Mouse (Mus musculus) kidney, adult 2 months (tissue): Measurements from ENCODE around the gene Cog1. TPM values are rescaled to one million over a fixed set of nuclear protein-coding genes. Genes with fewer than 3 reads are reported as not detected.

Experiments
- DNase-seq: peaks from one replicate; pipeline ENCODE4 v3.0.0; 2021
- H3K27ac ChIP-seq: fragments of 200-500 bp; 2 replicates; pipeline ENCODE4 v1.5.1; 2012; ENCODE audit warnings: low read depth, low read length, control low read depth, inconsistent platforms; ENCODE audit not compliant: insufficient read depth
- H3K27me3 ChIP-seq: fragments of 200-500 bp; replicated peaks from 2 replicates; pipeline ENCODE4 v1.6.1; 2012; ENCODE audit warnings: mild to moderate bottlenecking, moderate library complexity, low read length, inconsistent platforms; ENCODE audit not compliant: control insufficient read depth, insufficient read depth
- H3K36me3 ChIP-seq: fragments of 200-500 bp; 2 replicates; pipeline ENCODE4 v1.6.1; 2012; ENCODE audit warnings: mild to moderate bottlenecking, moderate library complexity, low read length, inconsistent platforms; ENCODE audit not compliant: control insufficient read depth, insufficient read depth
- H3K4me1 ChIP-seq: fragments of 200-500 bp; 2 replicates; pipeline ENCODE4 v1.6.1; 2011; ENCODE audit warnings: low read length; ENCODE audit not compliant: control insufficient read depth, insufficient read depth
- H3K4me3 ChIP-seq: fragments of 200-500 bp; 2 replicates; pipeline ENCODE4 v1.5.1; 2011; ENCODE audit warnings: mild to moderate bottlenecking, low read depth, low read length, control low read depth; ENCODE audit not compliant: insufficient read depth
- CTCF ChIP-seq: fragments of 200-500 bp; conservative IDR thresholded peaks from 2 replicates; pipeline ENCODE4 v1.5.1; 2011; ENCODE audit warnings: low read depth, mild to moderate bottlenecking, control low read depth, low read length, moderate library complexity, mixed read lengths; ENCODE audit not compliant: insufficient read depth, insufficient read length
- POLR2A ChIP-seq: fragments of 200-500 bp; IDR thresholded peaks from one replicate; pipeline ENCODE4 v1.6.1; 2011; ENCODE audit warnings: low read depth, low read length, control low read depth
- WGBS: fragments of 180-500 bp; shearing (Covaris S2); methylation state at CpG from one replicate; pipeline ENCODE4 v1.1.7; 2018; 5-methylcytosine and 5-hydroxymethylcytosine counted together
- polyA plus RNA-seq: library from polyadenylated mRNA; depleted of rRNA; stranded (reverse); fragments of >200 nt; gene quantifications from 2 replicates; pipeline ENCODE4 v1.2.3, GENCODE M21; 2012

Cog1 gene
- polyA plus RNA-seq, 1 experiment: 32.8 TPM

DNA sequence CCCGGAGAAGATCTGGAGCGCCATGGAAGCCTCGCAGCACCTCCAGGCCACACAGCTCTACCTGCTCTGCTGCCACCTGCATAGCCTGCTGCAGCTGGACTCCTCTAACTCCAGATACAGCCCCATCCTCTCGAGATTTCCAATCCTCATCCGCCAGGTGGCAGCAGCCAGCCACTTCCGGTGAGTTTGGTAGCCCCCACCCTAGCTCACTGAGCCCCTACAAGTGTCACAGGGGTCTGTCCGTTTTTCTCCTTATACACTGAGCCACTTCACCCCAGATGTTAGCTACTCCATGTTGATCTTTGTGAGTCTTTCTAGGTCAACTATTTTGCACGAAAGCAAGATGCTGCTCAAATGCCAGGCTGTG lies 2.9 kb downstream of the Cog1 start:
- DNase-seq: no peak
- WGBS: 40% methylated on average over 8 of the region's 8 CpGs
- Histone ChIP-seq H3K36me3 (no peaks in the 10 kb centered on the region; the same call in 1 of the 2 replicates), H3K4me3 (no peak overlapping the region), H3K27ac (no peak overlapping the region), H3K4me1 (peaks cover 15% of the 10 kb centered on the region), H3K27me3 (no peaks in the 10 kb centered on the region)
- TF ChIP-seq CTCF (peak; percentile 51; the same call in 1 of the 2 replicates), POLR2A (no peak)

DNA sequence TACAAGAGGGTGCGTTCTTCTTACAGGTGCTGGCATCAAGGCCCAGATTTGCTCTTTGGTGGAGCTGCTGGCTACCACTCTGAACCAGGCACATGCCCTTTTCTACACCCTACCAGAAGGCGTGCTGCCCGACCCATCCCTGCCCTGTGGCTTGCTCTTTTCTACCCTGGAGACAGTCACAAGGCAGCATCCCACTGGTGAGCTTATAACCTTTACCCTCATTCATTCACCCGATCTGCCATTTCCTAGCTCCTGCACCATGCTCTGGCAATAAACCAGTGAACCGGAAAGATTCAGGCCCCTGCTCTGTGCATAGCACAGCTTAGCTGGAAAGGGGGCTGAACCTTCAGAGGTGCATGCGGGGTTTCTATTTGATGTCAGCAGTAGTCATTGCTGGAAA lies 3.5 kb downstream of the Cog1 start:
- peak; percentile 84 for DNase-seq

DNA sequence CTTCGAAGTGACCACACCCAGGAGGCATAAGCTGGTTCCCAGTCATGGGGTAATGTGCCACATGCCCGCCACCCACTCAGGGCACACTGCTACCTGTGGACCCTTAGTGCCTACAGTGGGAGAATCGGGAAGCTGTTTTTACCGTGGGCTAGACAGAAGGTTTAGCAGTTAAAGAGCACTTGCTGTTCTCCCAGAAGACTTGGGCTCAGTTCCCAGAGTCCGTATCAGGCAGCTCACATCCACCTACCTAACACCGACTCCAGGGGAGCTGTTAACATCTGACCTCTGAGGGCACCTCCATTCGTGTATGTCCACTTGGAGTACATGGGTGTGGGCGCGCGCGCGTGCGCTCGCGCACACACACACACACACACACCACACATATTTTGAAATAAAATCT lies 5.1 kb downstream of the Cog1 start:
- no peak for DNase-seq
- 86% methylated on average over 15 of the region's 15 CpGs for WGBS
- TF ChIP-seq CTCF (no peak), POLR2A (no peak)
- Histone ChIP-seq H3K36me3 (no peaks in the 10 kb centered on the region; the same call in 1 of the 2 replicates), H3K4me1 (peaks cover 14% of the 10 kb centered on the region), H3K27me3 (no peaks in the 10 kb centered on the region), H3K4me3 (no peak overlapping the region), H3K27ac (no peak overlapping the region)

More for the DNA sequence above, 3.5 kb downstream of the Cog1 start:
- Histone ChIP-seq H3K27me3 (no peaks in the 10 kb centered on the region), H3K4me3 (no peak overlapping the region), H3K36me3 (no peaks in the 10 kb centered on the region; the same call in 1 of the 2 replicates), H3K27ac (no peak overlapping the region), H3K4me1 (peaks cover 15% of the 10 kb centered on the region)
- peak; percentile 10 for TF ChIP-seq POLR2A
- TF ChIP-seq CTCF: no peak
- 58% methylated on average over 6 of the region's 6 CpGs for WGBS

DNA sequence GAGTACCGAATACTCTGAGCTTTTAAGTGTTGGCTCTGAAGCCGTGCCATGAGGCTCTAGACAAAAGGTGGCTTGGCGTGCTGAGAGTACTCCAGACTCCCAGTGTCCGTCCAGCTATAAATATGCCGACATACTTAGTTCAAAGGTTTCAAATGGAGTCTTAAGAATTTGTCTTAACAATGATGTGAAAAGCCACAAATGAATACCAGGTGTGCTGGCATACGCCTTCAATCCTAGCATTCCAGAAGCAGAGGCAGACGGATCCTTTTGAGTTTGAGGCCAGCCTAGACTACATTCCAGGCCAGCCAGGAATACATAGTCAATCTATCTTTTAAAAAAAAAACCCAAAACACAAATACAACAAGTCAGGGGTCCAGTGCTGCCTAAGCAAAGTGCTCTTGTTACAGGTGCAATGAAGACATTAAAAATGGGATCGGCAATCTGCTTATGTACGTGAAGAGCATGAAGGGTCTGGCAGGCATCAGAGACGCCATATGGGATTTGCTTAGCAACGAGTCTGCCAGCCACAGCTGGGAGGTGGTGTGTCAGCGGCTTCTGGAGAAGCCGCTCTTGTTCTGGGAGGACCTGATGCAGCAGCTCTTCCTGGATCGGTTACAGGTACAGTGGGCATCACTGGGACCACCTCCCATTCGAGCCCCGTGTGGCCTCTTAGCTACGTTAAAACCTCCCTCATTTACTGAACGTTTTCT lies 5.7 kb downstream of the Cog1 start:
- no peak overlapping the region for H3K4me3 ChIP-seq
- TF ChIP-seq CTCF (no peak), POLR2A (no peak)
- DNase-seq: no peak
- 89% methylated on average over 18 of the region's 18 CpGs for WGBS
- no peak overlapping the region for H3K27ac ChIP-seq
- H3K36me3 ChIP-seq: no peaks in the 10 kb centered on the region; the same call in 1 of the 2 replicates
- no peaks in the 10 kb centered on the region for H3K27me3 ChIP-seq
- peaks cover 16% of the 10 kb centered on the region for H3K4me1 ChIP-seq

DNA sequence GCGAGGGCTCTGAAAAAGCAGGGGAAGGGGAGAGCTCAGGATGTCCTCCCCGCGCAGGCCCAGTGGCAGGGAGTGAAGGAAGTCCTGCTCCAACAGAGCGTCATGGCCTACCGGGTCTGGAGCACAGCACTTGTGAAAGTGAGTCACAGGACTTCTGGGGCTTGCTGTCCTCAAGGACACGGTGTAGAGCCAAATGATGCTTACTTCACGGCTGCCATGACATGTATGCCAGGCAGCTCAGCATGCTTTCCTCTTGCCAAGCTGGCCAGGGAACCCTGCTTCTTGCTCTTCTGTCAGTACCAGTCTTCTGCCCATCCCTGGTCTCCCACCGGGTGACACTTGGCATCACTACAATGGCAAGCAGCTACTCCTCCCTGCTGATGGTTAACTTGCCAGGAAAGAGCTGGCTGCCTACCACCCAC lies 7.6 kb downstream of the Cog1 start:
- TF ChIP-seq CTCF (no peak), POLR2A (no peak)
- no peak for DNase-seq
- no peak overlapping the region for H3K4me3 ChIP-seq
- 74% methylated on average over 8 of the region's 8 CpGs for WGBS
- peaks cover 12% of the 10 kb centered on the region; the same call in 1 of the 2 replicates for H3K4me1 ChIP-seq
- no peak overlapping the region for H3K27ac ChIP-seq
- H3K27me3 ChIP-seq: no peaks in the 10 kb centered on the region
- H3K36me3 ChIP-seq: peaks cover 2% of the 10 kb centered on the region; the same call in 1 of the 2 replicates

DNA sequence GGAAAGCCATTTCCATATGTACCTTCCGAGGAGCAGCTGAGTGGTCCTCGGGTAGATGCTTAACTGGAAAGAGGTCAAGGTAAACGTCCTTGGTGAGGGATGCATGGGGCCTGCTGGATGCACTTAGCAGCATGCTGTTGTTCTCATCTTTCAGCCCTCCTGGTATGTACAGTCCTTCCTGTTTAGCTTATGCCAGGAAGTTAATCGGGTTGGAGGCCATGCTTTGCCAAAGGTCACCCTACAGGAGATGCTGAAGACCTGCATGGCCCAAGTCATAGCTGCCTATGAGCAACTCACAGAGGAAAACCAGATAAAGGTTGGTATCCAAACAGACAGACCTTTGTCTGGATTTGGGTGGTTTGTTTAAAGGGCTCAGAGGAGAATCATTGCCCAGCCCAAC lies 8.3 kb downstream of the Cog1 start:
- H3K27me3 ChIP-seq: no peaks in the 10 kb centered on the region
- peaks cover 9% of the 10 kb centered on the region; the same call in 1 of the 2 replicates for H3K4me1 ChIP-seq
- H3K36me3 ChIP-seq: peaks cover 4% of the 10 kb centered on the region; the same call in 1 of the 2 replicates
- no peak for DNase-seq
- TF ChIP-seq CTCF: no peak
- no peak for TF ChIP-seq POLR2A
- no peak overlapping the region for H3K27ac ChIP-seq
- 51% methylated on average over 4 of the region's 4 CpGs for WGBS
- H3K4me3 ChIP-seq: no peak overlapping the region

DNA sequence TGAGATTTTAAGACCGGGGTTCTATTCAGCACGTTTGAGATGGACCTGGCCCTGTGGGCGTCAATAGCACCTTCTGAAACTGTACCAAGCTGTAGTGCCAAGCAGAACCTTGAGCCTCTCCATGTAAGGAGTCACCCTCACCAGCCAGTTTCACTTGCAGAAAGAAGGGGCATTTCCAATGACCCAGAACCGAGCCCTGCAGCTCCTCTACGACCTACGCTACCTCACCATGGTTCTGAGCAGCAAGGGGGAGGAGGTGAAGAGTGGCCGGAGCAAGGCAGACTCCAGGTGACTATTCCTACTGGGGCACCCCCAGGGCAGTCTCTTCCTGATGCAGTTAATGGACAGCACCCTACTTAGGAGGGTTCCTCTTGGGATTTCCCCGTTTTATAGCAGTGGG lies 9.3 kb downstream of the Cog1 start:
- no peaks in the 10 kb centered on the region for H3K27me3 ChIP-seq
- H3K27ac ChIP-seq: no peak overlapping the region
- TF ChIP-seq CTCF (no peak), POLR2A (no peak)
- peak; percentile 69 for DNase-seq
- peaks cover 6% of the 10 kb centered on the region; the same call in 1 of the 2 replicates for H3K4me1 ChIP-seq
- H3K36me3 ChIP-seq: peaks cover 4% of the 10 kb centered on the region; the same call in 1 of the 2 replicates
- WGBS: 42% methylated on average over 8 of the region's 8 CpGs
- no peak overlapping the region for H3K4me3 ChIP-seq
